Mouse (Mus musculus) MEL (cell line): ENCODE measurements around the gene Tmem98. TPM values are rescaled to one million over a fixed set of nuclear protein-coding genes. Genes with fewer than 3 reads are reported as not detected.

Source experiments
- DNase-seq: peaks from one replicate; pipeline ENCODE4 v3.0.0; 2011; ENCODE audit warnings: low read depth, low spot score
- H3K27ac ChIP-seq: 2 replicates; pipeline ENCODE4 v1.5.1; 2012; ENCODE audit warnings: low read depth, mild to moderate bottlenecking, control low read depth, low read length, moderate library complexity; ENCODE audit not compliant: control insufficient read depth
- H3K27me3 ChIP-seq, 2 experiments: fragments of 150-350 bp in 1 of 2; sonication (generic) in 1 of 2; 2 replicates each; pipeline ENCODE4 v1.6.1; 2012; ENCODE audit warnings: low read length in 2 of 2, mild to moderate bottlenecking in 2 of 2, improper control_type of control experiment in 1 of 2, moderate library complexity in 1 of 2; ENCODE audit not compliant: insufficient read depth in 2 of 2, control insufficient read depth in 1 of 2
- H3K36me3 ChIP-seq, 2 experiments: 2 replicates each; pipeline ENCODE4 v1.6.1; 2012 to 2014; ENCODE audit warnings: low read length in 2 of 2, improper control_type of control experiment in 1 of 2, inconsistent platforms in 1 of 2, mild to moderate bottlenecking in 1 of 2; ENCODE audit not compliant: insufficient read depth in 2 of 2, control insufficient read depth in 1 of 2
- H3K4me1 ChIP-seq, 2 experiments: fragments of 150-350 bp in 1 of 2; sonication (generic) in 1 of 2; 2 replicates each; pipeline ENCODE4 v1.6.1; 2012; ENCODE audit warnings: low read length in 2 of 2, improper control_type of control experiment in 1 of 2, mild to moderate bottlenecking in 1 of 2; ENCODE audit not compliant: insufficient read depth in 2 of 2, control insufficient read depth in 1 of 2
- H3K4me3 ChIP-seq, 2 experiments: fragments of 150-350 bp in 1 of 2; sonication (generic) in 1 of 2; 2 replicates each; pipeline ENCODE4 v1.5.1; 2012; ENCODE audit warnings: low read depth in 2 of 2, low read length in 2 of 2, mild to moderate bottlenecking in 2 of 2, moderate library complexity in 2 of 2, control low read depth in 1 of 2, improper control_type of control experiment in 1 of 2; ENCODE audit not compliant: control insufficient read depth in 1 of 2, insufficient read depth in 1 of 2
- H3K79me2 ChIP-seq: 2 replicates; pipeline ENCODE4 v1.6.1; 2012; ENCODE audit warnings: mild to moderate bottlenecking, low read length, moderate library complexity; ENCODE audit not compliant: control insufficient read depth, poor library complexity, insufficient read depth
- H3K9ac ChIP-seq: 2 replicates; pipeline ENCODE4 v1.6.1; 2012; ENCODE audit warnings: low read depth, mild to moderate bottlenecking, control low read depth, low read length, moderate library complexity; ENCODE audit not compliant: control insufficient read depth, poor library complexity, severe bottlenecking
- H3K9me3 ChIP-seq: fragments of 150-350 bp; sonication (generic); replicated peaks from 2 replicates; pipeline ENCODE4 v1.6.1; 2012; ENCODE audit warnings: mild to moderate bottlenecking, low read length, improper control_type of control experiment, moderate library complexity; ENCODE audit not compliant: insufficient read depth
- BHLHE40 ChIP-seq: IDR thresholded peaks from 2 replicates; pipeline ENCODE4 v1.6.1; 2012; ENCODE audit warnings: low read depth, mild to moderate bottlenecking, inconsistent platforms, low read length, improper control_type of control experiment, borderline replicate concordance
- CHD2 ChIP-seq: IDR thresholded peaks from 2 replicates; pipeline ENCODE4 v1.6.1; 2011; ENCODE audit warnings: low read length, improper control_type of control experiment
- CTCF ChIP-seq, 3 experiments: IDR thresholded peaks in 2 of 3; conservative IDR thresholded peaks in 1 of 3; 2 replicates each; pipeline ENCODE4 v1.5.1; 2011 to 2012; ENCODE audit warnings: low read length in 3 of 3, low read depth in 2 of 3, mild to moderate bottlenecking in 2 of 3, improper control_type of control experiment in 1 of 3, inconsistent platforms in 1 of 3, mixed read lengths in 1 of 3, moderate library complexity in 1 of 3; ENCODE audit not compliant: control insufficient read depth in 1 of 3, insufficient read depth in 1 of 3, poor library complexity in 1 of 3, severe bottlenecking in 1 of 3
- E2F4 ChIP-seq: IDR thresholded peaks from 2 replicates; pipeline ENCODE4 v1.6.1; 2011; ENCODE audit warnings: low read depth, low read length, improper control_type of control experiment, borderline replicate concordance
- ELF1 ChIP-seq: IDR thresholded peaks from 2 replicates; pipeline ENCODE4 v1.6.1; 2014; ENCODE audit warnings: low read depth, mild to moderate bottlenecking, inconsistent platforms, low read length, improper control_type of control experiment, moderate library complexity
- EP300 ChIP-seq, 2 experiments: IDR thresholded peaks; 2 replicates each; pipeline ENCODE4 v1.6.1; 2011; ENCODE audit warnings: improper control_type of control experiment in 2 of 2, low read length in 2 of 2, low read depth in 1 of 2, mild to moderate bottlenecking in 1 of 2
- ETS1 ChIP-seq: IDR thresholded peaks from 2 replicates; pipeline ENCODE4 v1.6.1; 2012; ENCODE audit warnings: low read depth, mild to moderate bottlenecking, inconsistent platforms, low read length, improper control_type of control experiment, moderate library complexity
- KAT2A ChIP-seq: conservative IDR thresholded peaks from 2 replicates; pipeline ENCODE4 v1.6.1; 2012; ENCODE audit warnings: low read depth, low read length, improper control_type of control experiment, inconsistent platforms
- MAX ChIP-seq: IDR thresholded peaks from 2 replicates; pipeline ENCODE4 v1.6.1; 2011; ENCODE audit warnings: low read length, improper control_type of control experiment
- MAZ ChIP-seq: IDR thresholded peaks from 2 replicates; pipeline ENCODE4 v1.6.1; 2012; ENCODE audit warnings: low read depth, mild to moderate bottlenecking, inconsistent platforms, low read length, improper control_type of control experiment
- MXI1 ChIP-seq: IDR thresholded peaks from 2 replicates; pipeline ENCODE4 v1.6.1; 2011; ENCODE audit warnings: mild to moderate bottlenecking, low read depth, low read length, improper control_type of control experiment
- MYB ChIP-seq: IDR thresholded peaks from 2 replicates; pipeline ENCODE4 v1.6.1; 2011; ENCODE audit warnings: mild to moderate bottlenecking, low read depth, low read length, improper control_type of control experiment
- MYC ChIP-seq: IDR thresholded peaks from 2 replicates; pipeline ENCODE4 v1.6.1; 2011; ENCODE audit warnings: low read depth, mild to moderate bottlenecking, low read length, improper control_type of control experiment, moderate library complexity
- NELFE ChIP-seq: IDR thresholded peaks from 2 replicates; pipeline ENCODE4 v1.6.1; 2011; ENCODE audit warnings: low read depth, low read length, improper control_type of control experiment
- NRF1 ChIP-seq: IDR thresholded peaks from 2 replicates; pipeline ENCODE4 v1.6.1; 2014; ENCODE audit warnings: low read depth, mild to moderate bottlenecking, inconsistent platforms, low read length, improper control_type of control experiment, moderate library complexity; ENCODE audit not compliant: poor library complexity, insufficient read depth, severe bottlenecking
- POLR2AphosphoS5 ChIP-seq: IDR thresholded peaks from 2 replicates; pipeline ENCODE4 v1.6.1; 2012; ENCODE audit warnings: low read depth, borderline replicate concordance, mild to moderate bottlenecking, inconsistent platforms, low read length, moderate library complexity, mixed read lengths
- RCOR1 ChIP-seq: IDR thresholded peaks from 2 replicates; pipeline ENCODE4 v1.6.1; 2012; ENCODE audit warnings: low read depth, mild to moderate bottlenecking, inconsistent platforms, low read length, improper control_type of control experiment
- SIN3A ChIP-seq: IDR thresholded peaks from 2 replicates; pipeline ENCODE4 v1.6.1; 2012; ENCODE audit warnings: low read length, improper control_type of control experiment, inconsistent platforms
- SMC3 ChIP-seq: IDR thresholded peaks from 2 replicates; pipeline ENCODE4 v1.6.1; 2011; ENCODE audit warnings: low read depth, low read length, improper control_type of control experiment
- TAL1 ChIP-seq: IDR thresholded peaks from 2 replicates; pipeline ENCODE4 v1.6.1; 2012; ENCODE audit warnings: mild to moderate bottlenecking, inconsistent platforms, low read length, moderate library complexity, mixed read lengths
- TBP ChIP-seq: IDR thresholded peaks from 2 replicates; pipeline ENCODE4 v1.8.0; 2011; ENCODE audit warnings: low read depth, low read length, improper control_type of control experiment
- TCF12 ChIP-seq: IDR thresholded peaks from 2 replicates; pipeline ENCODE4 v1.6.1; 2014; ENCODE audit warnings: low read depth, mild to moderate bottlenecking, inconsistent platforms, low read length, improper control_type of control experiment, moderate library complexity
- UBTF ChIP-seq: IDR thresholded peaks from 2 replicates; pipeline ENCODE4 v1.6.1; 2012; ENCODE audit warnings: low read depth, mild to moderate bottlenecking, inconsistent platforms, low read length, improper control_type of control experiment, moderate library complexity, borderline replicate concordance; ENCODE audit not compliant: insufficient read depth
- USF1 ChIP-seq: IDR thresholded peaks from 2 replicates; pipeline ENCODE4 v1.6.1; 2014; ENCODE audit warnings: low read depth, mild to moderate bottlenecking, inconsistent platforms, low read length, improper control_type of control experiment, moderate library complexity
- USF2 ChIP-seq, 2 experiments: IDR thresholded peaks; 2 replicates each; pipeline ENCODE4 v1.6.1; 2011 to 2012; ENCODE audit warnings: improper control_type of control experiment in 2 of 2, low read length in 2 of 2, borderline replicate concordance in 1 of 2, inconsistent platforms in 1 of 2, low read depth in 1 of 2, mild to moderate bottlenecking in 1 of 2; ENCODE audit not compliant: insufficient read depth in 1 of 2
- ZC3H11A ChIP-seq: IDR thresholded peaks from 2 replicates; pipeline ENCODE4 v1.6.1; 2012; ENCODE audit warnings: low read depth, mild to moderate bottlenecking, inconsistent platforms, low read length, improper control_type of control experiment
- ZNF384 ChIP-seq: IDR thresholded peaks from 2 replicates; pipeline ENCODE4 v1.6.1; 2012; ENCODE audit warnings: low read depth, mild to moderate bottlenecking, inconsistent platforms, low read length, improper control_type of control experiment
- polyA plus RNA-seq, 2 experiments: library from polyadenylated mRNA; stranded (reverse) in 1 of 2; unstranded in 1 of 2; fragments of >175 nt in 1 of 2; fragments of >200 nt in 1 of 2; gene quantifications; 2 replicates each; pipeline versions ENCODE4 v1.2.1 to v1.2.4; 2012; ENCODE audit warnings: low replicate concordance in 2 of 2, low read depth in 1 of 2; ENCODE audit not compliant: insufficient read length in 2 of 2, insufficient read depth in 1 of 2, missing spikeins in 1 of 2
- total RNA-seq: library from RNA; depleted of rRNA; stranded (reverse); fragments of 300-350 nt; gene quantifications from 2 replicates; pipeline ENCODE4 v1.2.3, GENCODE M21; 2012

Gene Tmem98
- total and polyA plus RNA-seq, 3 experiments, result 21.5 to 33.5 TPM; not detected in 1

- Histone ChIP-seq H3K36me3 (peaks cover 0 to 9% of the 10 kb centered on the region in 2 experiments; a peak in 2 of 4 replicates), H3K79me2 (no peaks in the 10 kb centered on the region), H3K4me3 (no peak within 1 kb of the TSS), H3K27me3 (peaks cover 0 to 4% of the 10 kb centered on the region in 2 experiments; a peak in 2 of 4 replicates), H3K9ac (no peak within 1 kb of the TSS), H3K27ac (no peak within 1 kb of the TSS), H3K4me1 (peaks cover 6 to 13% of the 10 kb centered on the region in 2 experiments), H3K9me3 (no peaks in the 10 kb centered on the region)
- TF ChIP-seq CTCF (IDR thresholded peaks at IDR 0.05 in 2 of 3, conservative IDR thresholded peaks at IDR 0.05 in 1 of 3; ENCODE audit: control insufficient read depth in 1 of 3, insufficient read depth in 1 of 3, low read depth in 2 of 3, low read length in 3 of 3, poor library complexity in 1 of 3, severe bottlenecking in 1 of 3) (no peak), TAL1 (no peak), MAZ (no peak), ZC3H11A (no peak), MYB (no peak), BHLHE40 (no peak), EP300 (IDR thresholded peaks at IDR 0.05; ENCODE audit: low read depth in 1 of 2, low read length in 2 of 2) (no peak), TCF12 (no peak), NELFE (no peak), ELF1 (no peak), TBP (no peak), KAT2A (no peak), MYC (no peak), SIN3A (no peak), ZNF384 (no peak)
- no peak for DNase-seq
These were observed 48.1 kb downstream of the Tmem98 start, which contains the start of gene Spaca3 for GRCm38 (mm10) chr11:80858065-80858464. Spaca3 (plus strand) TSS chr11:80858365.

GRCm38 (mm10) chr11:80862941-80863340 lies 53.0 kb downstream of the Tmem98 start:
- Histone ChIP-seq H3K36me3 (no peaks in the 10 kb centered on the region), H3K9ac (no peak overlapping the region), H3K4me1 (no peaks in the 10 kb centered on the region), H3K4me3 (no peak overlapping the region)
- DNase-seq, result no peak
- TF ChIP-seq SMC3, result no peak
- no peak for TF ChIP-seq MXI1
- TF ChIP-seq NRF1, result no peak
- TF ChIP-seq POLR2AphosphoS5, result no peak
- no peak for TF ChIP-seq ETS1
- no peak for TF ChIP-seq KAT2A
- no peak for TF ChIP-seq MAX
- TF ChIP-seq MAZ, result no peak
- TF ChIP-seq UBTF, result no peak
- no peak for TF ChIP-seq USF1
- TF ChIP-seq RCOR1, result no peak
- no peak for TF ChIP-seq ZC3H11A
- no peak for TF ChIP-seq NELFE
- TF ChIP-seq MYC, result no peak
- TF ChIP-seq USF2 (IDR thresholded peaks at IDR 0.05; ENCODE audit: borderline replicate concordance in 1 of 2, insufficient read depth in 1 of 2, low read depth in 1 of 2, low read length in 2 of 2), result no peak
- no peak for TF ChIP-seq CHD2
- TF ChIP-seq MYB, result no peak
- TF ChIP-seq E2F4, result no peak
- TF ChIP-seq, all 39 proteins: peak for 0
- no peak overlapping the region for H3K27ac ChIP-seq
- H3K9me3 ChIP-seq, result no peaks in the 10 kb centered on the region
- peaks cover 2 to 4% of the 10 kb centered on the region in 2 experiments for H3K27me3 ChIP-seq
- no peaks in the 10 kb centered on the region for H3K79me2 ChIP-seq
